Mouse (Mus musculus): ENCODE data around the gene Olfr483. TPM values are rescaled to one million over a fixed set of nuclear protein-coding genes. Genes with fewer than 3 reads are reported as not detected.

Gene Olfr483
- not detected for total RNA-seq (2022)

GRCm38 (mm10) chr7:108100549-108100948 lies at the start of gene Olfr483:
Gene Olfr483, plus strand, starts transcription at chr7:108100849.
- no peak for DNase-seq (ENCODE audit: low spot score in 2 of 2)

GRCm38 (mm10) chr7:108067246-108067645 lies 33.4 kb upstream of the Olfr483 start, which contains the start of gene Olfr480:
Gene Olfr480, minus strand, starts transcription at chr7:108067346.
- no peak for DNase-seq (ENCODE audit: low spot score in 2 of 2)

- no peak for DNase-seq (ENCODE audit: low spot score in 2 of 2)
Observed at GRCm38 (mm10) chr7:108079555-108079954, 21.1 kb upstream of the Olfr483 start, which contains the start of gene Olfr481. Gene Olfr481, plus strand, starts transcription at chr7:108079855.

- DNase-seq (ENCODE audit: low spot score in 2 of 2) = no peak
Observed at GRCm38 (mm10) chr7:108097486-108097885, 3.2 kb upstream of the Olfr483 start, which contains the start of gene Olfr482. Gene Olfr482, minus strand, starts transcription at chr7:108097586.

GRCm38 (mm10) chr7:108120681-108121080 lies 20.0 kb downstream of the Olfr483 start:
- no peak for DNase-seq (ENCODE audit: low spot score in 2 of 2)

- DNase-seq (ENCODE audit: low spot score in 2 of 2) = no peak
Observed at GRCm38 (mm10) chr7:108121416-108121815, 20.8 kb downstream of the Olfr483 start.

- DNase-seq (ENCODE audit: low spot score in 2 of 2) = no peak
Observed at GRCm38 (mm10) chr7:108127349-108127748, 26.7 kb downstream of the Olfr483 start, which contains the start of gene Olfr484. Gene Olfr484, minus strand, starts transcription at chr7:108127449.

Other genes with a start within 250 kb of the Olfr483 start
- under 1 TPM in 1 of 4 experiments, not detected in 3; 0.07 TPM for gene Olfr472, start 202.9 kb upstream of the Olfr483 start, total RNA-seq (2022)
- gene Olfr473, start 170.4 kb upstream of the Olfr483 start, total RNA-seq (2022) = not detected
- gene Olfr474, start 146.2 kb upstream of the Olfr483 start, total RNA-seq (2022) = not detected
- gene Olfr476, start 136.0 kb upstream of the Olfr483 start, total RNA-seq (2022) = not detected
- not detected for gene Olfr477, start 114.2 kb upstream of the Olfr483 start, total RNA-seq (2022)
- gene Olfr478, start 66.9 kb upstream of the Olfr483 start, total RNA-seq (2022) = not detected
- gene Olfr479, start 50.2 kb upstream of the Olfr483 start, total RNA-seq (2022) = not detected
- gene Olfr480, start 33.5 kb upstream of the Olfr483 start, total RNA-seq (2022) = not detected
- not detected for gene Olfr481, start 21.0 kb upstream of the Olfr483 start, total RNA-seq (2022)
- 1 to 10 TPM; 1.7 to 2.6 (median 2.5) TPM for gene Olfr482, start 3.3 kb upstream of the Olfr483 start, total RNA-seq (2022)
- not detected for gene Olfr484, start 26.6 kb downstream of the Olfr483 start, total RNA-seq (2022)
- gene Olfr485, start 59.0 kb downstream of the Olfr483 start, total RNA-seq (2022) = not detected
- gene Olfr486, start 71.9 kb downstream of the Olfr483 start, total RNA-seq (2022) = not detected
- gene Olfr487, start 113.8 kb downstream of the Olfr483 start, total RNA-seq (2022) = not detected
- not detected for gene Olfr488, start 157.5 kb downstream of the Olfr483 start, total RNA-seq (2022)
- not detected for gene Olfr490, start 188.1 kb downstream of the Olfr483 start, total RNA-seq (2022)
- not detected for gene Olfr491, start 212.6 kb downstream of the Olfr483 start, total RNA-seq (2022)
- gene Olfr492, start 222.8 kb downstream of the Olfr483 start, total RNA-seq (2022) = not detected
- not detected for gene Olfr493, start 246.1 kb downstream of the Olfr483 start, total RNA-seq (2022)